Mouse (Mus musculus) heart, embryonic 14.5 days (tissue): Measurements from ENCODE around the gene Nuak1. TPM values are rescaled to one million over a fixed set of nuclear protein-coding genes. Genes with fewer than 3 reads are reported as not detected.
A peak's percentile ranks its signal among the peaks of the same experiment; 100 is the strongest.

Experiments
- ATAC-seq: fragments of 200-750 bp; cut with Nextera tagmentation; 2 replicates; pipeline ENCODE4 v1.8.0; 2017; ENCODE audit warnings: low read depth, moderate TSS enrichment; ENCODE audit not compliant: insufficient number of reproducible peaks, insufficient read depth, low FRiP score
- H3K27ac ChIP-seq, 2 experiments: fragments of 200-500 bp in 1 of 2; fragments of 300-500 bp in 1 of 2; sonication (generic) in 1 of 2; replicated peaks in 1 of 2; 2 replicates each; pipeline ENCODE4 v1.5.1; 2012 to 2014; ENCODE audit warnings: low read depth in 2 of 2, low read length in 2 of 2, control low read depth in 1 of 2, mild to moderate bottlenecking in 1 of 2, mixed read lengths in 1 of 2; ENCODE audit not compliant: control insufficient read depth in 1 of 2, insufficient read depth in 1 of 2
- H3K27me3 ChIP-seq: fragments of 300-500 bp; sonication (generic); 2 replicates; pipeline ENCODE4 v1.6.1; 2014; ENCODE audit warnings: mild to moderate bottlenecking, low read length, control low read depth; ENCODE audit not compliant: control insufficient read depth, insufficient read depth
- H3K36me3 ChIP-seq: fragments of 300-500 bp; sonication (generic); 2 replicates; pipeline ENCODE4 v1.6.1; 2014; ENCODE audit warnings: mild to moderate bottlenecking, control low read depth, low read length, mixed read lengths; ENCODE audit not compliant: control insufficient read depth, insufficient read depth
- H3K4me1 ChIP-seq, 2 experiments: fragments of 200-500 bp in 1 of 2; fragments of 300-500 bp in 1 of 2; sonication (generic) in 1 of 2; 2 replicates each; pipeline ENCODE4 v1.6.1; 2012 to 2014; ENCODE audit warnings: low read length in 2 of 2, control low read depth in 1 of 2, mixed read lengths in 1 of 2; ENCODE audit not compliant: control insufficient read depth in 2 of 2, insufficient read depth in 2 of 2
- H3K4me2 ChIP-seq: fragments of 300-500 bp; sonication (generic); 2 replicates; pipeline ENCODE4 v1.6.1; 2014; ENCODE audit warnings: mild to moderate bottlenecking, low read length
- H3K4me3 ChIP-seq, 2 experiments: fragments of 200-500 bp in 1 of 2; fragments of 300-500 bp in 1 of 2; sonication (generic) in 1 of 2; 2 replicates each; pipeline ENCODE4 v1.5.1; 2012 to 2014; ENCODE audit warnings: low read length in 2 of 2, mild to moderate bottlenecking in 2 of 2, control low read depth in 1 of 2, low read depth in 1 of 2, moderate library complexity in 1 of 2; ENCODE audit not compliant: control insufficient read depth in 1 of 2, insufficient read depth in 1 of 2
- H3K9ac ChIP-seq: fragments of 300-500 bp; sonication (generic); 2 replicates; pipeline ENCODE4 v1.6.1; 2014; ENCODE audit warnings: mild to moderate bottlenecking, low read length
- H3K9me3 ChIP-seq: fragments of 300-500 bp; sonication (generic); 2 replicates; pipeline ENCODE4 v1.6.1; 2016; ENCODE audit warnings: low read length, control low read depth; ENCODE audit not compliant: control insufficient read depth
- WGBS: fragments of 180-500 bp; shearing (Covaris S2); extraction: QIAGEN DNeasy Blood & Tissue Kit; methylation state at CpG from one replicate; pipeline ENCODE4 v1.1.7; 2014; 5-methylcytosine and 5-hydroxymethylcytosine counted together
- polyA plus RNA-seq: library from polyadenylated mRNA; unstranded; fragments of >200 nt; fragmentation: Nextera tagmentation; extraction: Ambion mirVana; gene quantifications from 2 replicates; pipeline ENCODE4 v1.2.1, GENCODE M21; 2014

Gene Nuak1
- polyA plus RNA-seq, 1 experiment from 2014 or later = 3.4 TPM

DNA sequence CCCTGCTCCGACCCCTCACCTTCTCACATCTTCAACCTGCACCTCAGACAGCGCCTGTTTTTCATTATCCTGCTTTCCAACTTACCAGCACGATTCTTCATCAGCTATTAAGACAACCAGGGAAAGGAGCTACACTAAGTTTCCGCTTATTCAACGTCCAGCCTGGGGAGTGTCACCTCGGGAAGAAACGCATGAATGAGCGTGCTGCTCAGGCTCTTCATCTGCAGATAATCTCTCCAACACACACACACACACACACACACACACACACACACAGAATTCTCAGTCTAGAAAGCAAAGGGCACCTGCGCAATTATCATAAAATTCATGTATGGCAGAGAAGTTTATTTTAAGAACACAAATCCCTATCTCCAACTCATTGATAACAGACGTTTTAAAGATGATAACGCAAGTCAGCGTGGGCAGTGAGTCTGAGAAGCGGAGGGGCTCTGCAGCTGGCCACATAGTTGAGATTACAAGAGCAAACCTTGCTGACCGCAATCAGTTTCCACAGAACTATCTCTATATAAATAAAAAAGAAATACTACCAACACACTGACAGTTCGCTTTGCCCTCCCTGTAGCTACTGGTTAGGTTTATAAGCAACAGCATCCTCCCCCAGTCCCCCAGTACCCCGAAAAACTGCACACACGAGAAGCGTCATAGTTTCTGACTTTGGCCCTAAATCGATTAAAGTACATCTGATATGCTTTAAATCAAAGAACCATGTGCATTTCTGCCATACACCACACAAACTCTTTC is 1.8 kb downstream of the Nuak1 start:
- H3K4me1 ChIP-seq = peaks cover 37 to 65% of the 10 kb centered on the region in 2 experiments
- WGBS = 8% methylated on average over 19 of the region's 19 CpGs

DNA sequence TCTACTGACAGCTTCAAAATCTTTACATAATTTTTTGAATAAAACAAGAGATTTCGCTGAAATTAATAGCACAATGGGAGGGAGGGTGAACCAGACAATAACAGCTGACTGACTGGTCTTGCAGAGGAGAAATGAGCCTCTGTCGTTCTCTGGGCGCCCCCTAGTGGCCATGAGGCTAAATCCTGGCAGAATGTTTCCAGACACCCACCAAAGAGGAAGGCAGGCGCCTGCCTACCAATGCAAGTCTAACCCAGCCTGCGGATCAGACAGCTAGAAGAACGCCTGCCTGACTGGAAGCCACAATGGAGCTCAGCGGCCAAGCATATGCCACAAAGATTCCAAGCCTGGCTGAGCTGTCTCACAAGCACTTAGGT is 2.4 kb downstream of the Nuak1 start:
- peak overlapping the region; percentile 94 for H3K9ac ChIP-seq
- peak overlapping the region; percentile 82 for H3K4me2 ChIP-seq
- H3K36me3 ChIP-seq = peaks cover 14% of the 10 kb centered on the region
- peak overlapping the region; percentile 88 to 94 for H3K27ac ChIP-seq
- 0% methylated on average over 7 of the region's 7 CpGs for WGBS
- H3K27me3 ChIP-seq = no peaks in the 10 kb centered on the region
- H3K9me3 ChIP-seq = no peaks in the 10 kb centered on the region
- H3K4me1 ChIP-seq = peaks cover 40 to 66% of the 10 kb centered on the region in 2 experiments
- H3K4me3 ChIP-seq = peak overlapping the region; percentile 79 to 83
- 0 out of 2 replicates have a peak, but pooled peaks have one; percentile 3 for ATAC-seq

More for the DNA sequence above, 1.8 kb downstream of the Nuak1 start:
- peaks cover 9% of the 10 kb centered on the region; the same call in 1 of the 2 replicates for H3K36me3 ChIP-seq
- no peaks in the 10 kb centered on the region for H3K9me3 ChIP-seq
- H3K4me3 ChIP-seq = peak overlapping the region; percentile 79 to 83
- H3K27me3 ChIP-seq = no peaks in the 10 kb centered on the region
- H3K4me2 ChIP-seq = peak overlapping the region; percentile 82
- ATAC-seq = no peak
- peak overlapping the region; percentile 94 for H3K9ac ChIP-seq
- H3K27ac ChIP-seq = peak overlapping the region; percentile 88 to 94

DNA sequence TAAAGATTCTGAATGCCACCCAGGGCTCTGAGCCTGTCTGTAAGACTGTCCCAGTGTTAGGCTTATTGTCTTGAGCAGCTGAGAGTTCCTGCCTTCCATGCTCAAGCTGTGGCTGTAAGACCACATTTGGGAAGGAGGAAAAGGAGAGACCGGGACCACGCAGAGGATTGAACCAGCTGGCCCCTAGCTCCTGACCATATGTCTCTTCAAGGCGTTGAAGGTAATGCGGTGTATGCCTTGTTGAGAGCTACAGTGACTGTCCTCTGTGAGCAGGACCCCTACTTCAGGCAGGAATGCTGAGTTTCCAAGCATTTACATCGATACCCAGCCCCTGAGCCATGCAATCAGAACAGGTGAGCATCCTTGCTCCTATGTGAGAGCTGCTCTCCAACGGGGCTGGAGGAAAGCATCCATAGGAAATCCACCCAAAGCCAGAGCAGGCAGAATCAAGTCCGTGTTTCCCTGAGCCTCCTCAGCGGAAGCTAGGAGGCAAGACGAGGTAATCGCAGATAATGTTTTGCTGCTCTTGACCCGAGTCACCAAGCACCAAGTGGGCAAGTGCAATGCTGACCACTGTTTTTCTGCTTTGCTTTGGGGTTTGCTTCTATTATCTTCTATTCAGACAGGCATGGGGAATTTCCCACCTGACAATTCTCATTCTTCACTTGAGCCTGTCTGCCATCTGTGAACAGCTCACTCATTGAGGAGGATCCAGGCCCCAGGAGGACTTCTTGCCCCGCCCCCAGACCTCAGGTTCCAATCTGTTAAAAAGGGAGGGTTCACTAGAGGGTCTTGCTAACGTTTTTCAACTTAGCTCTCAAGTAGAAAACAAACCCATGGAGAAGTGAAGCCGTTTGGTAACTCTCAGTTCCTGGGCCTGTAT is 3.0 kb downstream of the Nuak1 start:
- WGBS = 45% methylated on average over 14 of the region's 14 CpGs
- H3K4me3 ChIP-seq = peak overlapping the region; percentile 20 to 79
- peak overlapping the region; percentile 62 for H3K9ac ChIP-seq
- no peaks in the 10 kb centered on the region for H3K27me3 ChIP-seq
- ATAC-seq = no peak
- H3K4me1 ChIP-seq = peaks cover 33 to 60% of the 10 kb centered on the region in 2 experiments
- peaks cover 19% of the 10 kb centered on the region for H3K36me3 ChIP-seq
- H3K27ac ChIP-seq = peak overlapping the region in 1 of 2 experiments; percentile 94; a peak in 1 of 4 replicates
- peak overlapping the region; percentile 82 for H3K4me2 ChIP-seq
- H3K9me3 ChIP-seq = no peaks in the 10 kb centered on the region

DNA sequence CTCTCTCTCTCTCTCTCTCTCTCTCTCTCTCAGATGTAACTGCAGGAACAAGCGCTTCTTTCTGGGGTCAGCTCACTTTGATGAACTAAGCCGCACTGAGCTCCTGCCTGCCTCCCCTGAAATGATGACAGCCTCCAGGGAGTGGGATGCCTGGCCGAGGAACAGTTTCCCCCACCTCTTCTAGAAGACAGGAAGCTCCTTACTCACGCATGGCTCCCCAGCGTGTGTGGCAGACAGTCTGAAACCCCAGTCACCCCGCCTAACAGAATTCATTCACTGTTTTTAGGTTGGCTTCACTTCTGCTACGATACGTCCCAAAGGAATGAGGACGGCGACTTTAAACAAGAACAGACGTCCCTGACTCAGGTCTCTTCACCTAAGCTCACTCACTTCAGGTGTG is 4.5 kb downstream of the Nuak1 start:
- peaks cover 32% of the 10 kb centered on the region for H3K36me3 ChIP-seq
- peaks cover 28 to 55% of the 10 kb centered on the region in 2 experiments for H3K4me1 ChIP-seq
- H3K4me2 ChIP-seq = peak overlapping the region; percentile 82
- H3K27me3 ChIP-seq = no peaks in the 10 kb centered on the region
- 62% methylated on average over 11 of the region's 11 CpGs for WGBS
- H3K4me3 ChIP-seq = no peak overlapping the region
- H3K9me3 ChIP-seq = no peaks in the 10 kb centered on the region
- H3K9ac ChIP-seq = peak overlapping the region; percentile 4
- no peak for ATAC-seq
- H3K27ac ChIP-seq = no peak overlapping the region

DNA sequence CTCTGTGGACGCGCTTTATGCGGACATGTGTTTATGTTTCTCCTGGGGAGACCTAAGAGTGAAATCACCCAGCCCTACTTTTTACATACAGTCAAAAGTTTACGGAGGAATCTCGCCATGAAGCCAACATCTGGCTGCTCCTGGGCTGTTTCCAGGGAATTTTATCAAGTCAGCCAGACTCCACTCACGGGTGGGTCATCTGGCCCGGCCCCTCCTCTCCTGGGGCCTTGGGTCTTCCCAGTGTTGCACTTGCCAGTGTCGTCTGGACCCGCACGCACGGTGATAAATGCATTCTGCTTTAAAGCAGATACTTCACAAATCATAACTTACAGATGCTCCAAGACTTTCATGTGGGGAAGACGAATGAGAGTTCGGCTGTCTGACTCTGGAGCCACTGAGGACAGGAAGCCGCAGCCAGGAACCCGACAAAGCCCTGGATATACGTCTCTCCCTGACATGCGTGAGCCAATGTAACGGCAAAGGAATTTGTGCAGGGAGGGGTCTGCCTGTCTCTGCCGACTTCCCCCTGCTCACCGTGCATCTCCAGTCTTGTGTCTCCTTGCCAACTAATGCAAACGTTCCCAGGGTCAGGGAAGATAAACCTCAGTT is 7.1 kb downstream of the Nuak1 start:
- Histone ChIP-seq H3K9ac (peak overlapping the region; percentile 2; the same call in 1 of the 2 replicates), H3K4me1 (peaks cover 30 to 55% of the 10 kb centered on the region in 2 experiments), H3K4me3 (no peak overlapping the region), H3K9me3 (no peaks in the 10 kb centered on the region), H3K27ac (peak overlapping the region in 1 of 2 experiments; percentile 39; a peak in 2 of 4 replicates), H3K4me2 (no peak overlapping the region), H3K27me3 (no peaks in the 10 kb centered on the region), H3K36me3 (peaks cover 34% of the 10 kb centered on the region)
- WGBS = 45% methylated on average over 21 of the region's 21 CpGs
- no peak for ATAC-seq

DNA sequence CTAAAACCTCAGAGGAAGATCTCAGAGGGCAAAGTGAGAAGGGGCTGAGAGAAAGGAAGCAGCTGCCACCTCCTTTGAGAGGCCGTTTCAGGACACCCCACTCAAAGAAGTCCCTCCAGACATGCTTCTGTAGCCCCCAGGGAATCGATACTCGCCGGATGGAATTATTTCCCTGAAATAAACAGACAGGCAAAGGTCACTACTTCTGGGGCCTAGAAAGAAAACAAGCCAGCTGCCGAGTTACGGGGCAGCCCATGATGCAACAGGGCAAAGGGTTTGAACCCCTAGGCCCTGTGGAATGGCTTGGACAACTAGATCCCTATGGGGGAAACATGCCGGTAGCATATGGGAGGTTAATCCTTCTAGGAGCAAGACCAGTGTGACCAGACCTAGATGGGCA is 16.0 kb downstream of the Nuak1 start:
- peaks cover 14 to 33% of the 10 kb centered on the region in 2 experiments for H3K4me1 ChIP-seq
- peaks cover 23% of the 10 kb centered on the region for H3K36me3 ChIP-seq
- no peaks in the 10 kb centered on the region for H3K27me3 ChIP-seq
- 72% methylated on average over 7 of the region's 7 CpGs for WGBS
- no peak overlapping the region for H3K4me2 ChIP-seq
- H3K4me3 ChIP-seq = no peak overlapping the region
- peak overlapping the region; percentile 25; the same call in 1 of the 2 replicates for H3K9ac ChIP-seq
- H3K9me3 ChIP-seq = no peaks in the 10 kb centered on the region
- H3K27ac ChIP-seq = no peak overlapping the region
- no peak for ATAC-seq

DNA sequence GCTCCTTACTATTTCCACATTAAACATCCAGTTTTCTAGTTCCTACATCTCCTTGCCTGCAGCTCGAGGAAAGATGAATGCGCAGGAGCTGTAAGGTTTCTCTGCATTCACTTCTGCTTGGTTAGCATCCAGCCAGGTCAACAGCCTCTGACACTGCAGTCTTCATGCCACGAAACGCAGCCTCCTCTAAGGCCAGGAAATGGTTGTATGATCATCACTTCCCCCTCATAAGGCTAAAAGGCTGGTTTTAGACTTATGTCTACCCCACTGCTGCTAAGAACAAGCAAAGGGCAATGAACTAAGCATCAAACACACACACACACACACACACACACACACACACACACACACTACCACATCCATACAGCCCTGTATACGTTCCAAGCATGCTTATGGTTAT is 16.5 kb downstream of the Nuak1 start:
- no peaks in the 10 kb centered on the region for H3K27me3 ChIP-seq
- H3K9me3 ChIP-seq = no peaks in the 10 kb centered on the region
- ATAC-seq = no peak
- no peak overlapping the region for H3K4me3 ChIP-seq
- 83% methylated on average over 5 of the region's 5 CpGs for WGBS
- no peak overlapping the region for H3K27ac ChIP-seq
- peaks cover 23% of the 10 kb centered on the region for H3K36me3 ChIP-seq
- H3K4me1 ChIP-seq = peaks cover 16 to 38% of the 10 kb centered on the region in 2 experiments
- no peak overlapping the region for H3K9ac ChIP-seq
- H3K4me2 ChIP-seq = no peak overlapping the region
